Mouse (Mus musculus) liver, adult 2 months (tissue): ENCODE measurements around the gene Ahctf1.

ENCODE experiments used
- CTCF ChIP-seq: fragments of 200-500 bp; IDR thresholded peaks from 2 replicates; pipeline ENCODE4 v1.5.1; 2011; ENCODE audit warnings: low read depth, low read length, control low read depth
- POLR2A ChIP-seq: fragments of 200-500 bp; IDR thresholded peaks from 2 replicates; pipeline ENCODE4 v1.6.1; 2011; ENCODE audit warnings: low read length, control low read depth; ENCODE audit not compliant: insufficient read depth; ENCODE audit errors: extremely low read depth

GRCm38 (mm10) chr1:179843981-179844380 lies 40.5 kb upstream of the Ahctf1 start:
- no peak for TF ChIP-seq CTCF
- TF ChIP-seq POLR2A, result no peak
